Mouse (Mus musculus): ENCODE measurements around the gene Kcnk4. TPM values are rescaled to one million over a fixed set of nuclear protein-coding genes. Genes with fewer than 3 reads are reported as not detected.
A peak's percentile ranks its signal among the peaks of the same experiment; 100 is the strongest.

Gene Kcnk4
- polyA plus RNA-seq, 1 experiment from 2014 or later = 0.95 TPM

GRCm38 (mm10) chr19:6940396-6941351, 6.4 kb upstream of the Kcnk4 start:
- Histone ChIP-seq H3K27ac (ENCODE audit: low read length) (peak overlapping the region; percentile 50; the same call in 1 of the 2 replicates), H3K36me3 (ENCODE audit: control insufficient read depth, insufficient read depth) (no peaks in the 10 kb centered on the region), H3K4me1 (ENCODE audit: control insufficient read depth, insufficient read depth, low read length) (peaks cover 18% of the 10 kb centered on the region), H3K9ac (ENCODE audit: low read length) (peak overlapping the region; percentile 84), H3K4me3 (ENCODE audit: low read length) (peak overlapping the region; percentile 85), H3K4me2 (ENCODE audit: low read depth, low read length) (peak overlapping the region; percentile 91), H3K27me3 (ENCODE audit: control insufficient read depth, insufficient read depth, low read length) (peaks cover 5% of the 10 kb centered on the region; the same call in 1 of the 2 replicates), H3K9me3 (replicated peaks; ENCODE audit: control insufficient read depth, low read length) (no peaks in the 10 kb centered on the region)
- ATAC-seq (replicated peaks; ENCODE audit: extremely low read depth, insufficient read depth, low FRiP score) = no peak
- 19% methylated on average over 28 of the region's 29 CpGs for WGBS

GRCm38 (mm10) chr19:6939106-6940002, 5.0 kb upstream of the Kcnk4 start:
- no peak overlapping the region for H3K27ac ChIP-seq (ENCODE audit: low read length)
- peaks cover 18% of the 10 kb centered on the region for H3K4me1 ChIP-seq (ENCODE audit: control insufficient read depth, insufficient read depth, low read length)
- H3K27me3 ChIP-seq (ENCODE audit: control insufficient read depth, insufficient read depth, low read length) = peaks cover 15% of the 10 kb centered on the region
- no peaks in the 10 kb centered on the region for H3K9me3 ChIP-seq (replicated peaks; ENCODE audit: control insufficient read depth, low read length)
- H3K4me3 ChIP-seq (ENCODE audit: low read length) = no peak overlapping the region
- no peak overlapping the region for H3K4me2 ChIP-seq (ENCODE audit: low read depth, low read length)
- no peaks in the 10 kb centered on the region for H3K36me3 ChIP-seq (ENCODE audit: control insufficient read depth, insufficient read depth)
- H3K9ac ChIP-seq (ENCODE audit: low read length) = peak overlapping the region; percentile 10; the same call in 1 of the 2 replicates
- no peak for ATAC-seq (replicated peaks; ENCODE audit: extremely low read depth, insufficient read depth, low FRiP score)
- 87% methylated on average over 20 of the region's 20 CpGs for WGBS

GRCm38 (mm10) chr19:6937541-6938465, 3.5 kb upstream of the Kcnk4 start:
- 78% methylated on average over 16 of the region's 16 CpGs for WGBS
- H3K27ac ChIP-seq (ENCODE audit: low read length) = no peak overlapping the region
- H3K9me3 ChIP-seq (replicated peaks; ENCODE audit: control insufficient read depth, low read length) = no peaks in the 10 kb centered on the region
- H3K4me3 ChIP-seq (ENCODE audit: low read length) = no peak overlapping the region
- ATAC-seq (replicated peaks; ENCODE audit: extremely low read depth, insufficient read depth, low FRiP score) = no peak
- H3K36me3 ChIP-seq (ENCODE audit: control insufficient read depth, insufficient read depth) = no peaks in the 10 kb centered on the region
- H3K4me1 ChIP-seq (ENCODE audit: control insufficient read depth, insufficient read depth, low read length) = peaks cover 24% of the 10 kb centered on the region
- no peak overlapping the region for H3K9ac ChIP-seq (ENCODE audit: low read length)
- no peak overlapping the region for H3K4me2 ChIP-seq (ENCODE audit: low read depth, low read length)
- H3K27me3 ChIP-seq (ENCODE audit: control insufficient read depth, insufficient read depth, low read length) = peaks cover 26% of the 10 kb centered on the region

DNA sequence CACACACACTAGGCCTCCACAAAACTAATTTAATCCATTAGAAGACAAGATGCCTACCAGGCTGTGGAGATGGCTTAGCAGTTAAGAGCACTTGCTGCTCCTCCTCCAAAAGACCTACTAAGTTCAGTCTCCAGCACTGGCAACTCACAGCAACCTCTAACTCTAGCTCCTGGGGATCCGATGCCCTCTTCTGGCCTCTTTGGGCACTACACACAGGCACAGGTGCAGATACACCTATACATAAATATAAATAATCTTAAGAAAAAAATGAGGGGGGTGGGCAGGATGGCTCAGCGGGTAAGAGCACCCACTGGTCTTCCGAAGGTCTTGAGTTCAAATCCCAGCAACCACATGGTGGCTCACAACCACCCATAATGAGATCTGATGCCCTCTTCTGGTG, 2.0 kb upstream of the Kcnk4 start:
- WGBS = 16% methylated on average over 3 of the region's 3 CpGs
- H3K27me3 ChIP-seq (ENCODE audit: control insufficient read depth, insufficient read depth, low read length) = peaks cover 40% of the 10 kb centered on the region
- H3K4me2 ChIP-seq (ENCODE audit: low read depth, low read length) = no peak overlapping the region
- no peak for ATAC-seq (replicated peaks; ENCODE audit: extremely low read depth, insufficient read depth, low FRiP score)
- no peak overlapping the region for H3K27ac ChIP-seq (ENCODE audit: low read length)
- peaks cover 22% of the 10 kb centered on the region for H3K4me1 ChIP-seq (ENCODE audit: control insufficient read depth, insufficient read depth, low read length)
- no peaks in the 10 kb centered on the region for H3K36me3 ChIP-seq (ENCODE audit: control insufficient read depth, insufficient read depth)
- H3K4me3 ChIP-seq (ENCODE audit: low read length) = no peak overlapping the region
- H3K9ac ChIP-seq (ENCODE audit: low read length) = no peak overlapping the region
- no peaks in the 10 kb centered on the region for H3K9me3 ChIP-seq (replicated peaks; ENCODE audit: control insufficient read depth, low read length)

GRCm38 (mm10) chr19:6933436-6934194, 700 bp downstream of the Kcnk4 start:
- Histone ChIP-seq H3K27ac (ENCODE audit: low read length) (no peak overlapping the region), H3K4me2 (ENCODE audit: low read depth, low read length) (peak overlapping the region; percentile 80), H3K4me1 (ENCODE audit: control insufficient read depth, insufficient read depth, low read length) (peaks cover 10% of the 10 kb centered on the region), H3K36me3 (ENCODE audit: control insufficient read depth, insufficient read depth) (no peaks in the 10 kb centered on the region), H3K9ac (ENCODE audit: low read length) (peak overlapping the region; percentile 49), H3K4me3 (ENCODE audit: low read length) (peak overlapping the region; percentile 48), H3K9me3 (replicated peaks; ENCODE audit: control insufficient read depth, low read length) (no peaks in the 10 kb centered on the region), H3K27me3 (ENCODE audit: control insufficient read depth, insufficient read depth, low read length) (peaks cover 51% of the 10 kb centered on the region)
- ATAC-seq (replicated peaks; ENCODE audit: extremely low read depth, insufficient read depth, low FRiP score) = peak; percentile 64
- WGBS = 5% methylated on average over 58 of the region's 58 CpGs

- Histone ChIP-seq H3K36me3 (ENCODE audit: control insufficient read depth, insufficient read depth) (no peaks in the 10 kb centered on the region), H3K9me3 (replicated peaks; ENCODE audit: control insufficient read depth, low read length) (no peaks in the 10 kb centered on the region), H3K4me3 (ENCODE audit: low read length) (peak overlapping the region; percentile 48; the same call in 1 of the 2 replicates), H3K9ac (ENCODE audit: low read length) (no peak overlapping the region; the same call in 1 of the 2 replicates), H3K4me2 (ENCODE audit: low read depth, low read length) (peak overlapping the region; percentile 80), H3K27me3 (ENCODE audit: control insufficient read depth, insufficient read depth, low read length) (peaks cover 53% of the 10 kb centered on the region), H3K4me1 (ENCODE audit: control insufficient read depth, insufficient read depth, low read length) (peaks cover 10% of the 10 kb centered on the region), H3K27ac (ENCODE audit: low read length) (no peak overlapping the region)
- 29% methylated on average over 4 of the region's 4 CpGs for WGBS
- no peak for ATAC-seq (replicated peaks; ENCODE audit: extremely low read depth, insufficient read depth, low FRiP score)
These were observed 1.2 kb downstream of the Kcnk4 start for GRCm38 (mm10) chr19:6933102-6933435.

DNA sequence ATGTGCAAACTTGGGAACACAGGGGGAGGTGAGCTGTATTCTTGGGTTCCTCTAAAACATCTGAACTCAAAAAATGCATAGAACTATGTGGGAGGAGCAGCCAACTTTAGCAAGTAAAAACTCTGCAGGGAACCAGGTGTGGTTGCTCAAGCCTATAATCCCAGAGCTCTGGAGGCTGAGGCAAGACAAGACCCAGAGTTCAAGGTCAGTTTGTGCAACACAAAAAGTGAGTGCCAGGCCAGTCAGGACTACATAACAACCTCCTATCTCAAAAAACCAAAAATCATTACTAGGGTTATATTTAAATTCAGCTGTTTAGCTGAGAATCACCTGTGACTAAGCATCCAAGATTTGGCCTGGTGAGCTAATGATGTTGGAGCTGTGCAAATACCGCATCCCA, 2.3 kb downstream of the Kcnk4 start:
- ATAC-seq (replicated peaks; ENCODE audit: extremely low read depth, insufficient read depth, low FRiP score) = no peak
- H3K27ac ChIP-seq (ENCODE audit: low read length) = no peak overlapping the region
- peaks cover 63% of the 10 kb centered on the region for H3K27me3 ChIP-seq (ENCODE audit: control insufficient read depth, insufficient read depth, low read length)
- no peak overlapping the region for H3K9ac ChIP-seq (ENCODE audit: low read length)
- peaks cover 10% of the 10 kb centered on the region for H3K4me1 ChIP-seq (ENCODE audit: control insufficient read depth, insufficient read depth, low read length)
- H3K4me3 ChIP-seq (ENCODE audit: low read length) = no peak overlapping the region
- no peaks in the 10 kb centered on the region for H3K36me3 ChIP-seq (ENCODE audit: control insufficient read depth, insufficient read depth)
- WGBS = 43% methylated on average over 1 of the region's 1 CpGs
- no peaks in the 10 kb centered on the region for H3K9me3 ChIP-seq (replicated peaks; ENCODE audit: control insufficient read depth, low read length)
- no peak overlapping the region for H3K4me2 ChIP-seq (ENCODE audit: low read depth, low read length)

DNA sequence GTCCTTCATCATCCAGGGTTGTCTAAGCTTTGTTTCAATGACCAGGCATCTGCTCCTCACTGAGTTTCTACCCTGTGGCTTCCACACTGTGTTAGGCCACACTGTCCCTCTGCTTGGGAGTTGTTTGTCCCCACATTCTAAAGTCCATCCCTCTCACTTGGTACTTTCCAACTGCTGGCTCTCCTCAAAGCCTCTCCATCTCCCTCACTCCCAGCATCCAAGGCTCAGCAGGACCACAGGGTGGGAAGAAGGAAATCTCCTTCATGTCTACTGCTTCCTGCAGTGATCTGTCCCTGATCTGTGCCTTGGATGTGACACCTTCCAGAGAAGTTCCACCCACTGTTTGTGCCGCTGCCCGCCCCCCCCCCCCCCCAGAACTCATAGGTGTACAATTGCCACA, 3.3 kb downstream of the Kcnk4 start:
- peaks cover 10% of the 10 kb centered on the region for H3K4me1 ChIP-seq (ENCODE audit: control insufficient read depth, insufficient read depth, low read length)
- H3K4me3 ChIP-seq (ENCODE audit: low read length) = no peak overlapping the region
- H3K27me3 ChIP-seq (ENCODE audit: control insufficient read depth, insufficient read depth, low read length) = peaks cover 68% of the 10 kb centered on the region
- WGBS = 5% methylated on average over 2 of the region's 2 CpGs
- H3K27ac ChIP-seq (ENCODE audit: low read length) = no peak overlapping the region
- no peak for ATAC-seq (replicated peaks; ENCODE audit: extremely low read depth, insufficient read depth, low FRiP score)
- H3K4me2 ChIP-seq (ENCODE audit: low read depth, low read length) = no peak overlapping the region
- no peaks in the 10 kb centered on the region for H3K36me3 ChIP-seq (ENCODE audit: control insufficient read depth, insufficient read depth)
- H3K9ac ChIP-seq (ENCODE audit: low read length) = no peak overlapping the region
- H3K9me3 ChIP-seq (replicated peaks; ENCODE audit: control insufficient read depth, low read length) = no peaks in the 10 kb centered on the region

Measured in heart, embryonic 16.5 days (tissue).